Mouse (Mus musculus) ES-Bruce4 (cell line): ENCODE results near the gene Olfr1427. TPM values are rescaled to one million over a fixed set of nuclear protein-coding genes. Genes with fewer than 3 reads are reported as not detected.
"Not testable (repeated sequence)": the region's sequence is repeated elsewhere in the genome, so short reads cannot be mapped to it uniquely, and the experiment has no call there.

Experiments used
- H3K27ac ChIP-seq: 2 replicates; pipeline ENCODE4 v1.5.1; 2012; ENCODE audit warnings: low read length, inconsistent platforms; ENCODE audit not compliant: insufficient read depth
- H3K27me3 ChIP-seq: 2 replicates; pipeline ENCODE4 v1.6.1; 2012; ENCODE audit warnings: mild to moderate bottlenecking, low read length, inconsistent platforms; ENCODE audit not compliant: control insufficient read depth, poor library complexity, insufficient read depth, severe bottlenecking
- H3K36me3 ChIP-seq: 2 replicates; pipeline ENCODE4 v1.6.1; 2012; ENCODE audit warnings: inconsistent platforms, mild to moderate bottlenecking, low read length, moderate library complexity; ENCODE audit not compliant: control insufficient read depth, poor library complexity, insufficient read depth, severe bottlenecking
- H3K4me1 ChIP-seq: one replicate; pipeline ENCODE4 v1.8.1; 2011; ENCODE audit warnings: low read length; ENCODE audit not compliant: control insufficient read depth, insufficient read depth
- H3K4me3 ChIP-seq: 2 replicates; pipeline ENCODE4 v1.5.1; 2011; ENCODE audit warnings: low read depth, mild to moderate bottlenecking, low read length
- H3K9ac ChIP-seq: 2 replicates; pipeline ENCODE4 v1.6.1; 2012; ENCODE audit warnings: low read depth, mild to moderate bottlenecking, inconsistent platforms; ENCODE audit not compliant: poor library complexity, severe bottlenecking
- H3K9me3 ChIP-seq: replicated peaks from 2 replicates; pipeline ENCODE4 v1.6.1; 2012; ENCODE audit warnings: mild to moderate bottlenecking, low read length, inconsistent platforms; ENCODE audit not compliant: control insufficient read depth, poor library complexity, insufficient read depth, severe bottlenecking
- CTCF ChIP-seq: IDR thresholded peaks from one replicate; pipeline ENCODE4 v1.8.1; 2011; ENCODE audit warnings: low read depth, low read length
- EP300 ChIP-seq: IDR thresholded peaks from 2 replicates; pipeline ENCODE4 v1.6.1; 2011; ENCODE audit warnings: low read depth, low read length; ENCODE audit not compliant: insufficient read depth
- POLR2A ChIP-seq: IDR thresholded peaks from one replicate; pipeline ENCODE4 v1.8.1; 2011; ENCODE audit warnings: low read length; ENCODE audit not compliant: insufficient read depth
- polyA plus RNA-seq: library from polyadenylated mRNA; stranded (reverse); fragments of >200 nt; gene quantifications from 2 replicates; pipeline ENCODE4 v1.2.4, GENCODE M21; 2011; ENCODE audit warnings: low read depth; ENCODE audit not compliant: missing spikeins, insufficient read depth, insufficient read length

The Olfr1427 gene
- polyA plus RNA-seq, 1 experiment: not detected

DNA sequence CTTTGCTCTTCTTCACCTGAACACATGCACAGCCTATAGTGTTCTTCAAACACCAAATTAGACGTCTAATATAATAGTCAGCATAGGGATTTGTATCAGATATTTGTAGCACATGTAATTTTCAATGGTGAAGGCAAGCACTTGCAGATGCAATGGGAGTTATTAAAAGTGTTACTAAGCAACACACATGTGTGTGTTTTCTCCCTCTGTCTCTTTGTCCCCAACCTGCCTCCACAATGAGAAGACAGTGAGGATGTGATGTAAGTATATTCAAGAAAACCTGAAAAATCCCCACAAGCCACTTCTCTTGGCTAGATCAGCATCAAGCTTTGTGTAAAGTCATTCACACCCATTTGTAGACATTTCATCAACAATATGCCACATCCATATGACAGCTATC, 12.7 kb upstream of the Olfr1427 start, which contains the start of gene Olfr1428:
Gene Olfr1428 (minus strand): TSS at position 101 of the 400 bp plus-strand sequence.
- no peaks in the 10 kb centered on the region for H3K9me3 ChIP-seq
- H3K27me3 ChIP-seq: no peaks in the 10 kb centered on the region
- H3K9ac ChIP-seq: no peak within 1 kb of the TSS
- TF ChIP-seq POLR2A: no peak
- no peak for TF ChIP-seq CTCF
- TF ChIP-seq EP300: no peak
- no peak within 1 kb of the TSS for H3K27ac ChIP-seq
- no peaks in the 10 kb centered on the region for H3K36me3 ChIP-seq
- no peak within 1 kb of the TSS for H3K4me3 ChIP-seq
- no peaks in the 10 kb centered on the region for H3K4me1 ChIP-seq

DNA sequence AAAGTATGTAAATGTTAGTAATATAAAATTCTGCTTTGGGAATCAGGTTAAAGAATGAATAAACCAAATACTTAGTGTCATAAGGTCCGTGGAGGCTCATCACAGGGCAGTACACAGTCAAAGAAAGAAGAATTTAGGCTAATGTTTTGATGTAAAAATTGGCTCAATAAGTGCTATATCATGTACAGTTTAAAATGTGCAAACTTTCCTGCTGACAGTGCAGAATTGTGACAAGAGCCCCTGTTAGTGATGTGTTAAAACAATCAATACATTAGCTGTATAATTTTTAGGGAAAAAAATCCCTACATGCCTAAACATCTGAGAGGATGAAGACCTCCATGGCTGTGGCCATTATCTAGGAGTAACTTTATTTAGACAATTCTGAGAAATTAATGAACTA, 10.7 kb upstream of the Olfr1427 start:
- H3K4me3 ChIP-seq: no peak overlapping the region
- H3K27me3 ChIP-seq: no peaks in the 10 kb centered on the region; the same call in 1 of the 2 replicates
- no peak overlapping the region for H3K9ac ChIP-seq
- TF ChIP-seq POLR2A (no peak), CTCF (no peak), EP300 (no peak)
- no peaks in the 10 kb centered on the region for H3K4me1 ChIP-seq
- H3K27ac ChIP-seq: no peak overlapping the region
- H3K9me3 ChIP-seq: peaks cover 3% of the 10 kb centered on the region; the same call in 1 of the 2 replicates
- H3K36me3 ChIP-seq: no peaks in the 10 kb centered on the region

DNA sequence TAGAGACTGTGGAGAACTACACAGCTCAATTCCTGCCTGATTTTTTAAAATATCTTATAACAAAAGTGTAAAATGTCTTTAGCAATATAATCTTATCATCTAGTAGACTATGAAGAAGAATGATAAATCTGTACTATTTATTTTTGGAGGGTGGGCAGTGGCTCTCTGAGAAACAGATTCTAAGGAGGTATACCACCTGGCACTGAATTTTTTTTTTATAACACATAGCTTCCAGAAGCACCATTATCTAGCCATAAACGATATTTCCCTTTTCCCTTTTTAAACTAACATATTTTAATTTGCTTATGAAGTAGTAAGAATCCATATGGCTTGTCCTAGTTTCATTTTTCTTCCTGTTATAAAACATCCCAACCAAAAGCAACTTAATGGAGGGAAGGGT, 1.4 kb upstream of the Olfr1427 start:
- Histone ChIP-seq H3K4me1 (no peaks in the 10 kb centered on the region), H3K27me3 (no peaks in the 10 kb centered on the region), H3K9ac (no peak overlapping the region), H3K9me3 (peaks cover 5% of the 10 kb centered on the region; the same call in 1 of the 2 replicates), H3K27ac (no peak overlapping the region), H3K36me3 (no peaks in the 10 kb centered on the region), H3K4me3 (no peak overlapping the region)
- TF ChIP-seq POLR2A (no peak), CTCF (no peak), EP300 (no peak)

DNA sequence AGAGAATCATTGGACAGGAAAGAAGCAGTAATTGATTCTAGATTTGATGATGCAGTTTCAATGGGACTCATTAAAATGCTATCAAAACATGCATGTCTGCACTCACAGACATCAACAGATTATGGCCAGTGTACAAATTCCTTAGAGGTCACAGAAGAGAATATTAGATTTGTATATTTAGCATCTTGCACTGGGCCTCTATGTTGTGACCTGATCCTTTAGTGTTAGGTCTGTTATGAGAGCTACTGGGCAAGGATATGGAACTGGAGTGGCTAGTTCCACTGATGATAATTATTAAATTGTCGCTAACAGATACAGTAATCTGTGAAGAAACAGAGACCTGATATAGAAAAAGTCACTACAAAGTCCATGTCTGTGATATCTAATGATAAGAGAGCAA, 11.2 kb downstream of the Olfr1427 start, which contains the start of gene Olfr1426:
Gene Olfr1426 (minus strand): TSS at position 101 of the 400 bp plus-strand sequence.
- Histone ChIP-seq H3K9me3 (0 out of 2 replicates have a peak, but pooled peaks cover 5% of the 10 kb centered on the region), H3K4me3 (no peak within 1 kb of the TSS), H3K27ac (no peak within 1 kb of the TSS), H3K9ac (no peak within 1 kb of the TSS), H3K4me1 (no peaks in the 10 kb centered on the region), H3K36me3 (no peaks in the 10 kb centered on the region), H3K27me3 (no peaks in the 10 kb centered on the region)
- TF ChIP-seq EP300 (no peak), CTCF (no peak), POLR2A (no peak)

DNA sequence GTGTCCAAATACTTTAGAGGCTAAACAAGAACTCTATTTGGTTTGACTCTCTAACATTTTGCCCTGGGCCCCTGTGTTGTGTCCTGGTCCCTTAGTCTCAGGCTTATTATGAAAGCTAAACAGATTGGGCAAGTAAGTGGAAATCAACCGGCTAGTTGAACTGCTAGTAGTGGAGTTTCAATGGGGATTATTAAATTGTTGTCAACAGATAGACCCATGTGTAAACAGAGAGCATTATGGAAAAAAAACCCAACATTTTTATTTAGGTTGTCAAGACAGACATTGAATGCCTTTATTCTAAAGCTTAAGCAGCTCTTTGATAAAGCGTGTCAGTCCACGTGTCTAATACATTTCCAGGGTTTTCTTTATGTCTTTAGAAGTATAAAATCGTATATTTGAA, 25.5 kb downstream of the Olfr1427 start, which contains the start of gene Olfr1425:
Gene Olfr1425 (minus strand): TSS at position 101 of the 400 bp plus-strand sequence.
- H3K36me3 ChIP-seq, H3K4me3 ChIP-seq, H3K27me3 ChIP-seq, H3K9ac ChIP-seq, H3K4me1 ChIP-seq, H3K27ac ChIP-seq, H3K9me3 ChIP-seq: not testable (repeated sequence)

DNA sequence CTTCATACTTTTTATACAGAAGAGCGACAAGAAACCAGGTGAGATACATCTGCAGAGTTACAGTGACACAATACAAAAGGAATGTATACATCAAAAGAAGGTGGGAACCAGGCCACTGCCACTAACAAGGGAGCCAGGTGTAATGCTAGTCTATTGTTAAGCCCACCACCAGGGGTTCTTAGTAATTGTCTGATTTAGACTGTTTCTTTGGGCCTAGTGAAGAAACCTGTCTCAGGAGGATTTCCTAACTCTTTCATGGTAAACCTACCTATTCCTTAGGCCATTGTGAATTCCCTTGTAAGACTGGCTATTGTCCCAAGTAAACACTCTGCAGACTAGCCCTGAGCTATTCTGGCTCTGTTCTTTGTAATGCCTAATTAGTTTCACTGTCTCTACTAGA, 33.6 kb downstream of the Olfr1427 start:
- peak overlapping the region; percentile 94 for H3K27ac ChIP-seq
- not testable (repeated sequence) for H3K9ac ChIP-seq, H3K4me1 ChIP-seq, H3K27me3 ChIP-seq, H3K4me3 ChIP-seq, H3K36me3 ChIP-seq
- peaks cover 25% of the 10 kb centered on the region for H3K9me3 ChIP-seq

DNA sequence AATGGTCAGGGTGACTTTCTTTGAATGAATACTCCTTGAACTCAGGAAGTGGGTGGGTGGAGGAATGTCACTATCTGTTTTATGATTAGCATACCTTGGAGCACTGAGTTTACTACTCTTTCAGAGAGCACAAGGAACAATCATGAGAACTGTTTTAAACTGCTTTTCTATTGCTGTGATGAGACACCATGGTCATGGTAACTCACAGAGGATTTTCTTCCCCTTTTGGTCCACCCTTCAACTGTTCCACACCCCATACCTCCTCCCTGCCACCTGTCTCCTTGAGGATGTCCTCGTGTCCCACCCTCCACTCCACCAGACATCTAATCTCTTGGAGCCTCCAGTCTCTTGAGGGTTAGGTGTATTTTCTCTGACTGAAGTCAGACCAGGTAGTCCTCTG, 35.3 kb downstream of the Olfr1427 start:
- H3K9ac ChIP-seq, H3K4me3 ChIP-seq, H3K27me3 ChIP-seq, H3K4me1 ChIP-seq, H3K36me3 ChIP-seq: not testable (repeated sequence)
- Histone ChIP-seq H3K27ac (peak overlapping the region; percentile 9; the same call in 1 of the 2 replicates), H3K9me3 (peaks cover 25% of the 10 kb centered on the region)

DNA sequence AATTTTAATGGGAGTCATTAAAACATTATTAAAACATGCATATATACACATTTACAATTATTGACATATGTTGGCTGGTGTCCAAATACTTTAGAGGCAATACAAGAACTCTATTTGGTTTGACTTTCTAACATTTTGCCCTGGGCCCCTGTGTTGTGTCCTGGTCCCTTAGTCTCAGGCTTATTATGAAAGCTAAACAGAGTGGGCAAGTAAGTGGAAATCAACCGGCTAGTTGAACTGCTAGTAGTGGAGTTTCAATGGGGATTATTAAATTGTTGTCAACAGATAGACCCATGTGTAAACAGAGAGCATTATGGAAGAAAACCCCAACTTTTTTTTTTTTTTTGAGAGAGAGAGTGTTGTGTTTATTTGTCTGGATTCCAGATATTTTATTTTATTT, 40.6 kb downstream of the Olfr1427 start, which contains the start of gene Olfr1424:
Gene Olfr1424 (minus strand): TSS at position 101 of the 400 bp plus-strand sequence.
- H3K27ac ChIP-seq, H3K27me3 ChIP-seq, H3K4me3 ChIP-seq, H3K9ac ChIP-seq, H3K9me3 ChIP-seq, H3K4me1 ChIP-seq, H3K36me3 ChIP-seq: not testable (repeated sequence)
